Mouse (Mus musculus) thymus, postnatal 36 days (tissue): ENCODE data around the gene Slc6a19.

Experiments used
- DNase-seq, 2 experiments: peaks; one replicate each; pipeline ENCODE4 v3.0.0; 2022; ENCODE audit warnings: mixed read lengths in 2 of 2

Slc6a19 gene

GRCm38 (mm10) chr13:73658953-73659352 lies 45.7 kb downstream of the Slc6a19 start:
- no peak for DNase-seq

DNA sequence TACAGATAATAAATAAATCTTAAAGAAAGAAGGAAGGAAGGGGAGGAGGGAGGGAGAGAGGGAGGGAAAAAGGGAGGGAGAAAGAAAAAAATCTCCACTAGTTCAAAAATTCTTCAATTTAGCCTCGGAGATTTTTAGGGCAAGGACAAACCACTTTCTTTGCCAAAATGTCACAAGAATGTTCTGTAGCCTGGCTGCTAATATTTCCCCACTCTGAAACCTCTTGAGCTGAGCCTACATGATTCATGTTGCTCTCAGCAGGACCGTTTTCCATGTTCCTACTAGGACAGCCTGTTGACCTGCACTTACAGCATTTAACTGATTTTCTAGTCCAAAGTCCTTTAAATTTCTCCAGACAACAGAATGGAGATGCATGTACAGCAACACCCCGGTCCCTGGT lies 49.7 kb downstream of the Slc6a19 start:
- DNase-seq = no peak

DNA sequence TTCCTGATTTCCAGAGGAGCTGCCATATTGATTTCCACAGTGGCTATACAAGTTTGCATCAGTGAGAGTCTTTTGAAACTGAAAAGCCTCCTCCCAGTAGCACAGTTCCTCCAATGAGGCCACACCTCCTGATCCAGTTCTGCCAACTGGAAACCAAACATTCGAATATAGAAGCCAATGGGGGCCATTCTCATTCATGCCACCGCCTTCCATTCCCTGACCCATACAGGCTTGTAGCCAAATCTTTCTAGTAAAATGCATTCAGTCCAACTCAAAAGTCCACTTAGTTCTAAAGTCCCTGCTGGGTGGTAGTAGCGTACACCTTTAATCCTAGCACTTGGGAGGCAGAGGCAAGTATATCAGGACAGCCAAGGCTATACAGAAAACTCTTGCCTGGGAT lies 51.4 kb downstream of the Slc6a19 start:
- DNase-seq = no peak

DNA sequence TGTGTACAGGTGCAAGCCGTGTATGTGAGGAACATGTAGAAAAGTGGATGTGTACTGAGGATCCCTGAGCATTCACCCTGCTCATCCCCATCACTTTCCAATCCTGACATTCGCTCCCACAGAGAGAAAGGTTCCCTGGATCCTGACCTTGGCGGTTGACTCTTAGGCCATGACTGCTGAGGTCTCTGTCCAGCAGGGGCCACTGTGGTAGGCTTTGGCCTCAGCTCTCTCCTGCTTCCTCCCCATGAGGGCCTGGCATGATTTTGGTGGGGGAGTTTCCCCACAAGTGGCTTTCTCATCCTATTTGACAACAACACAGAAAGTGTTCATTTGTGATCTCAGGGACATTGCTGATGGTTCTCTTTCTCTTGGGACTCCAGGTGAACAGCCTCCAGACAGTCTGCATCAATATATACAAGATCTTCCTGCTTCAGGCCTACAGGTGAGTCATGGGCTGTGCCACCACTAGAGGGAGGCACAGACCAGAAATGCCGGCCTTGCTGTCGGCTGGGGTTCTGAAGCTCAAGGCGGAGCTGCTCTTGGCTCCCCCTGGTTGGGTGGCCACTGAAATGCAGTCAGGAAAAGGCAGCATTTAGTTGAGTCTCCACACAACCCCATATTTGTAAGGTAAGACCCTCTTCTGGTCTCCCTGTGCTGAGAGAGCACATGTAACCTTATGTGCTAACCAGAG lies 58.1 kb downstream of the Slc6a19 start:
- DNase-seq = peak; percentile 82 to 88

DNA sequence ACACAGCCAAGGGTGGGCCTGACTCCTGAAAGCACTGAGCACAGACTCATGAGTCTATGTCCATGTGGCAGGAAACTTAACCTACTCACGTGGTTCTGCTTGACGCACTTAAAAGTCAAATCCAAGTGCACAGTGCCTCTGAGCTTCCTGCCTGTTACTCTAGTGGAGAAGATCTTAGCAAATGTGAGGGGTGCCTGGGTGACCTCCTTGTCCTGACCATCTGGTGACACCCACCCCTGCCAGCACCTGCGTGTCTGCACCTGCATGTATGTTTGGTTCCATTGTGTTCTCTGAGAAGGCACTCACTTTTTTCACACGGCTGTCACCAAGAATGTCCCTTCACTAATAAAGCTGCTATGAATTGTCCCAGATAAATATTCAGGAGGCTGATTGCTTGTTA lies 63.4 kb downstream of the Slc6a19 start:
- DNase-seq = peak; percentile 19 to 59

- no peak for DNase-seq
Measured at GRCm38 (mm10) chr13:73637826-73638225, 66.8 kb downstream of the Slc6a19 start.

GRCm38 (mm10) chr13:73631837-73632236 lies 72.8 kb downstream of the Slc6a19 start:
- DNase-seq = no peak
